Mouse (Mus musculus) liver, embryonic 14.5 days (tissue): ENCODE measurements around the gene Ifngr1.

Experiments used
- CTCF ChIP-seq: IDR thresholded peaks from 2 replicates; pipeline ENCODE4 v1.5.1; 2016; ENCODE audit warnings: antibody characterized with exemption, low read depth, control low read depth
- EP300 ChIP-seq: IDR thresholded peaks from 2 replicates; pipeline ENCODE4 v1.6.1; 2016; ENCODE audit warnings: antibody characterized with exemption, low read depth

DNA sequence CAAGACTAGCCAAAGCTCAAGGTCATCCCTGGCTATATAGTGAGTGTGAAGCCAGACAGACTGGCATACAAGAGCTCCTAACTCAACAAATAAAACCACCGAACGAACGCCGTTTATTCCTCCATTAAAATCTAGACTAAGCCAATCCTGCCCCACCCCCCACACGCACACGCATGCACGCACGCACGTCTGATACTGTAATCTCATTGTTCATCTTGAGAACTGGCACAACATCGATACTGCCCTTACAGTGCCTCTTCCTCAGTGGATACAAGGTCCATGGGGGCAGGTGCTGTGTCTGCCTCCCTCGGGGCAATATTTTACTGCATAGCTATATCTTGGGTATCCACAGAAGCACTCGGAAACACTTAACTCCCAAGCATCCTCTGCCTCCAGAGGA is 2.1 kb upstream of the Ifngr1 start:
- TF ChIP-seq EP300 (no peak), CTCF (no peak)
